Mouse (Mus musculus): ENCODE data around the gene Fundc1. TPM values are rescaled to one million over a fixed set of nuclear protein-coding genes. Genes with fewer than 3 reads are reported as not detected.
"Not testable (repeated sequence)": the region's sequence is repeated elsewhere in the genome, so short reads cannot be mapped to it uniquely, and the experiment has no call there.

Gene Fundc1
- 60.5 and 67.5 TPM in 2 replicates for polyA plus RNA-seq (2016; fragmentation: Nextera tagmentation; extraction: Ambion mirVana)

DNA sequence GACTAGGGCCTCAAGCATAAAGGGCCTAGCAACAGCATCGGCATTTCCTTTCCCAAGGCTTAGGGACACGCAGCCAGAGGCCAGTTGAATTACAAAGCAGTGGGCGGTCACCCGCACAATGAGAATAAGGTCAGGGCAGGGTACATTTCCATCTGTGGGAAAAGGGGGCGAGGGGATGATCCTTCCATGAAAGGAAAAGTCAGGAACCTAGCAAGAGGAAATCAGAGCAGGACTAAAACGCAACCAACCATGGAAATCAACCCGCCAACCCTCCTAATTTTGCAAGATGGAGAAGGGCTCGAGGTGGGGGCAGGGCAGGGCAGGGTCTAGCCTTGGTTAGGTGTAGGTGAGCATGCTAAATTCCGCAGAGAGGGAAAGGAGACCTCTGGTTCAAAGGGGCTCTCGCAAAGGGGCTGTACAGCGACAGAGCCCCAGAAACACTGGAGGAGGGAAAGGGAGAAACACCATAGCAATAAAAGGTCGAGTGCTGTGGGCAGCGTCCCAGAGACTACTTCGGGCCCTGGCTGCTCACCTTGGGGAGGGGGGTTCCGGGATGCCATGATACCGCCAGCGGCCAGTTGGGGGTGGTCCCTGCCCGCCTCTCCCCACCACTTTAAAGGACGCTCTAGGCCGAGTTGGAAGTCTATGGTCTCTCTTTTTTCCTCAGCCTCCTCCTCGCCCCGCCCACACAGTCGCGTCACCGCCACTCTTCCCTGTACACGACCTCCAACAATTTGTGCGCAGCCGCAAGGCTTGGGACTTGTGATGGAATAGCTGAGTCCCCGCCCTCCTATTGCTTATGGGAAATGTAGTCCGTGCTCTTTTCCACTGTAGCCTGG lies at the start of gene Fundc1:
Fundc1 (minus strand) TSS at position 705 of the 839 bp plus-strand sequence.
- 15% methylated on average over 30 of the region's 30 CpGs for WGBS

DNA sequence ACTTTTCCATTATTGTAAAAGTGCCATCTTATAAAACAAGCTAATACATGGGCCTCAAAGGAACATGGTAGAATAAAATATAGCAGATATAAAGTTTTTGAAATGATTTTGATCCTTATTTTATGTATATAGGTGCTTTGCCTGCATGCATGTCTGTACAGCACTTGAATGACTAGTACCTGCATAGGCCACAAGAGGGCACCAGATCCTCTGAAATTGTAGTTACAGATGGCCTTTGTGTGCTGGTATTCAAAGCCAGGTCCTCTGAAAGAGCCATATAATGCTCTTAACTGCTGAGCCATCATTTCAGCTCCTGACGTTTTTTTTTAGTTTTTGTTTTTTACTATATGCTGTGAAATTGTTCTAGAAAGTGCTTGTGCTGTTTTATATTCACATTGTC lies 39.1 kb upstream of the Fundc1 start:
- Histone ChIP-seq H3K36me3 (no peaks in the 10 kb centered on the region), H3K27me3 (no peaks in the 10 kb centered on the region), H3K4me1 (no peaks in the 10 kb centered on the region), H3K27ac (no peak overlapping the region), H3K4me3 (no peak overlapping the region), H3K9me3 (replicated peaks) (no peaks in the 10 kb centered on the region), H3K9ac (no peak overlapping the region), H3K4me2 (replicated peaks) (no peak overlapping the region)
- WGBS: 69% methylated on average over 1 of the region's 1 CpGs
- no peak for ATAC-seq (ENCODE audit: low FRiP score)

More for the DNA sequence above, at the start of gene Fundc1:
- no peaks in the 10 kb centered on the region for H3K4me1 ChIP-seq
- H3K4me3 ChIP-seq: peak within 1 kb of the TSS; percentile 43
- H3K36me3 ChIP-seq: no peaks in the 10 kb centered on the region
- H3K9me3 ChIP-seq (replicated peaks): no peaks in the 10 kb centered on the region
- H3K4me2 ChIP-seq (replicated peaks): peak within 1 kb of the TSS; percentile 51
- peak within 1 kb of the TSS; percentile 90 for H3K27ac ChIP-seq
- H3K9ac ChIP-seq: peak within 1 kb of the TSS; percentile 54
- ATAC-seq (ENCODE audit: low FRiP score): peak; percentile 98
- H3K27me3 ChIP-seq: no peaks in the 10 kb centered on the region

- H3K4me1 ChIP-seq: no peaks in the 10 kb centered on the region
- no peak overlapping the region for H3K27ac ChIP-seq
- no peaks in the 10 kb centered on the region for H3K36me3 ChIP-seq
- 90% methylated on average over 1 of the region's 1 CpGs for WGBS
- no peak for ATAC-seq (ENCODE audit: low FRiP score)
- H3K9ac ChIP-seq: no peak overlapping the region
- H3K4me2 ChIP-seq (replicated peaks): no peak overlapping the region
- no peaks in the 10 kb centered on the region for H3K9me3 ChIP-seq (replicated peaks)
- no peaks in the 10 kb centered on the region for H3K27me3 ChIP-seq
- no peak overlapping the region for H3K4me3 ChIP-seq
Observed at GRCm38 (mm10) chrX:17608763-17609162, 36.6 kb upstream of the Fundc1 start.

DNA sequence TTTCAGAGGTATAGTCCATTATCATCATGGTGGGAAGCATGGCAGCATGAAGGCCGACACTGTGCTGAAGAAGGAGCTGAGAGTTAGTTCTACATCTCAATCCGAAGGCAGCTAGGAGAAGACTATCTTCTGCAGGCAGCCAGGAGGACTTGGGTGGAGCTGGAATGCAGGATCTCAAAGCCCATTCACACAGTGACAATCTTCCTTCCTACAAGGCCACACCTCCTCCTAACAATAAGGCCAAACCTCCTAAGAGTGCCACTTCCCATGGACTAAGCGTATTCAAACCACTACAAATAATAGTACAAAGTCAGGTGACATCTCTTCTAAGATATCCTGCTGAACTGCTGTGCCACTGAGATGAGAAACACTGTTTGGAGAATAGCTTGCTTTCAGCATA lies 35.5 kb upstream of the Fundc1 start:
- H3K4me1 ChIP-seq: no peaks in the 10 kb centered on the region
- H3K27ac ChIP-seq: no peak overlapping the region
- 82% methylated on average over 3 of the region's 3 CpGs for WGBS
- no peak overlapping the region for H3K9ac ChIP-seq
- no peak overlapping the region for H3K4me3 ChIP-seq
- H3K36me3 ChIP-seq: no peaks in the 10 kb centered on the region
- ATAC-seq (ENCODE audit: low FRiP score): no peak
- no peaks in the 10 kb centered on the region for H3K27me3 ChIP-seq
- H3K9me3 ChIP-seq (replicated peaks): no peaks in the 10 kb centered on the region
- H3K4me2 ChIP-seq (replicated peaks): no peak overlapping the region

GRCm38 (mm10) chrX:17593331-17593730 lies 21.2 kb upstream of the Fundc1 start:
- no peak overlapping the region for H3K4me2 ChIP-seq (replicated peaks)
- H3K9me3 ChIP-seq (replicated peaks): no peaks in the 10 kb centered on the region
- no peak overlapping the region for H3K9ac ChIP-seq

GRCm38 (mm10) chrX:17590745-17591144 lies 18.6 kb upstream of the Fundc1 start:
- H3K36me3 ChIP-seq: no peaks in the 10 kb centered on the region
- H3K27ac ChIP-seq: no peak overlapping the region
- ATAC-seq (ENCODE audit: low FRiP score): no peak
- H3K4me2 ChIP-seq (replicated peaks): no peak overlapping the region
- H3K27me3 ChIP-seq: no peaks in the 10 kb centered on the region
- no peaks in the 10 kb centered on the region for H3K9me3 ChIP-seq (replicated peaks)
- no peak overlapping the region for H3K9ac ChIP-seq
- WGBS: 67% methylated on average over 1 of the region's 1 CpGs
- H3K4me3 ChIP-seq: no peak overlapping the region
- no peaks in the 10 kb centered on the region for H3K4me1 ChIP-seq

More at GRCm38 (mm10) chrX:17593331-17593730, 21.2 kb upstream of the Fundc1 start:
- H3K4me3 ChIP-seq: no peak overlapping the region
- H3K36me3 ChIP-seq: no peaks in the 10 kb centered on the region
- no peak for ATAC-seq (ENCODE audit: low FRiP score)
- H3K4me1 ChIP-seq: no peaks in the 10 kb centered on the region
- no peaks in the 10 kb centered on the region for H3K27me3 ChIP-seq
- no peak overlapping the region for H3K27ac ChIP-seq

- H3K9ac ChIP-seq: peak overlapping the region; percentile 54; the same call in 1 of the 2 replicates
- WGBS: 26% methylated on average over 10 of the region's 10 CpGs
Observed at GRCm38 (mm10) chrX:17571271-17571620, 879 bp downstream of the Fundc1 start.

DNA sequence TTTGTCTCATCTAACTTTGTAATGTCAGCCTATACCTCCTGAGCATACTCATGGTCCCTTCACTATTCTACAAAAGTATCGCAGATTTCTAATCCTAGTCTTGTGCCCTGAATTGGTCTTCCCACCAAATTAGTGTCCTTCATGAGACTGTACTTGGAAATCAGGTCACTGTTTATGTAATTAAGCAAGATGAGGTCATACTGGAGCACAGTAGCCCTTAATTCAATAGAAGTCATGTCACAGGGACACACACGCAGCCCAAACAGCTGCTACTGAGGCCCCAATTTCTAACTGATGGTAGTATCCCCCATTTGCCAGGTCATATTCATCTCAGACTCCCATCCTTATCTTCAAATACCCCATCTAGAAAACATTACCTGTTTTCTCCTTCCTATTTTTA lies 3.5 kb downstream of the Fundc1 start:
- Histone ChIP-seq H3K9ac (no peak overlapping the region), H3K36me3 (no peaks in the 10 kb centered on the region), H3K27ac (no peak overlapping the region), H3K4me2 (replicated peaks) (no peak overlapping the region), H3K4me3 (no peak overlapping the region), H3K27me3 (no peaks in the 10 kb centered on the region), H3K9me3 (replicated peaks) (no peaks in the 10 kb centered on the region), H3K4me1 (peaks cover 2% of the 10 kb centered on the region; the same call in 1 of the 2 replicates)
- ATAC-seq (ENCODE audit: low FRiP score): no peak
- 88% methylated on average over 2 of the region's 2 CpGs for WGBS

More at GRCm38 (mm10) chrX:17571271-17571620, 879 bp downstream of the Fundc1 start:
- no peaks in the 10 kb centered on the region for H3K4me1 ChIP-seq
- peak overlapping the region; percentile 90 for H3K27ac ChIP-seq
- no peaks in the 10 kb centered on the region for H3K9me3 ChIP-seq (replicated peaks)
- peak overlapping the region; percentile 51 for H3K4me2 ChIP-seq (replicated peaks)
- peak overlapping the region; percentile 43 for H3K4me3 ChIP-seq
- no peak for ATAC-seq (ENCODE audit: low FRiP score)
- H3K27me3 ChIP-seq: no peaks in the 10 kb centered on the region
- H3K36me3 ChIP-seq: no peaks in the 10 kb centered on the region

DNA sequence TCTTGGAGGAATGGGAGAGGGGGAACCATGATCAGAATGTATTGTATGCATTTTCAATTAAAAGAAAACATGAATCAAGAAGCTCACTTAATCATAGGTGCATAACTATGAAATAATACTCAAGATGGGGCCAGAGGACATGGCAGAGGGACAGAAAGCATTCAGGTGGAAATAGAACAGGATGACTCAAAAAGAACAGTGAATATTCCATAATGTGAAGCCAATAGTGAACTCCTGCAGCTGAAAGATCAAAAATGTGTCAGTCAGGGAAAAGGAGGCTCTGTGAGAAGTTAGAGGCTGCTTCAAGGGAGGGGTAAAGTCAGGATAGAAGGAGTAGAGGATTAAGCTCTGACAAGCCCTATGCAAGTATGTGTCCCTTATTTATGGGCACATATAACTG lies 6.4 kb downstream of the Fundc1 start:
- Histone ChIP-seq H3K9me3 (replicated peaks) (no peaks in the 10 kb centered on the region), H3K27ac (no peak overlapping the region), H3K4me1 (peaks cover 2% of the 10 kb centered on the region; the same call in 1 of the 2 replicates), H3K27me3 (no peaks in the 10 kb centered on the region), H3K4me3 (no peak overlapping the region), H3K4me2 (replicated peaks) (no peak overlapping the region), H3K9ac (no peak overlapping the region), H3K36me3 (no peaks in the 10 kb centered on the region)
- ATAC-seq (ENCODE audit: low FRiP score): no peak

DNA sequence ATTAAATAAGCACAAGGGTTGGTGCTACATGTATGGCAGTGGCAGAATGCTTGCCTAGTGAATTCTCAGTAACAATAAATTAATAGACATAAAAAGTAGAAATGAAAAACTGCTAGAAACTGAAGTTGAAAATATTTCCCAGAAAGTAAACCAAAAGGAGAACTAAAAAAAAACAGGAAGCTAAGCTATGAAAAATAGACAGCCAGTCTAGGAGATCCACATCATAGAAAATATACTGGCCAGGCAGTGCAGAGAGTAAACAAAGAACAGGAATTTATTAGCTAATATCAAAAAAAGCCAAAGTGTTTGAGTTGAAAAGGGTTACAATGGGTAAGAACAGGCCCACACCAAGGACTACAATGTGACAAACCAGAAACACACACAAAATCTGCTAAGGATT lies 7.4 kb downstream of the Fundc1 start:
- ATAC-seq (ENCODE audit: low FRiP score): no peak
- H3K4me1 ChIP-seq: peaks cover 2% of the 10 kb centered on the region; the same call in 1 of the 2 replicates
- no peak overlapping the region for H3K4me3 ChIP-seq
- no peak overlapping the region for H3K9ac ChIP-seq
- H3K4me2 ChIP-seq (replicated peaks): no peak overlapping the region
- no peaks in the 10 kb centered on the region for H3K9me3 ChIP-seq (replicated peaks)
- no peaks in the 10 kb centered on the region for H3K27me3 ChIP-seq
- no peak overlapping the region for H3K27ac ChIP-seq
- no peaks in the 10 kb centered on the region for H3K36me3 ChIP-seq

- Histone ChIP-seq H3K4me3 (no peak overlapping the region), H3K27ac (no peak overlapping the region), H3K4me2 (replicated peaks) (no peak overlapping the region), H3K27me3 (no peaks in the 10 kb centered on the region), H3K9me3 (replicated peaks) (no peaks in the 10 kb centered on the region), H3K36me3 (no peaks in the 10 kb centered on the region), H3K4me1 (no peaks in the 10 kb centered on the region), H3K9ac (no peak overlapping the region)
- no peak for ATAC-seq (ENCODE audit: low FRiP score)
- WGBS: 36% methylated on average over 4 of the region's 4 CpGs
Observed at GRCm38 (mm10) chrX:17558746-17559145, 13.4 kb downstream of the Fundc1 start.

DNA sequence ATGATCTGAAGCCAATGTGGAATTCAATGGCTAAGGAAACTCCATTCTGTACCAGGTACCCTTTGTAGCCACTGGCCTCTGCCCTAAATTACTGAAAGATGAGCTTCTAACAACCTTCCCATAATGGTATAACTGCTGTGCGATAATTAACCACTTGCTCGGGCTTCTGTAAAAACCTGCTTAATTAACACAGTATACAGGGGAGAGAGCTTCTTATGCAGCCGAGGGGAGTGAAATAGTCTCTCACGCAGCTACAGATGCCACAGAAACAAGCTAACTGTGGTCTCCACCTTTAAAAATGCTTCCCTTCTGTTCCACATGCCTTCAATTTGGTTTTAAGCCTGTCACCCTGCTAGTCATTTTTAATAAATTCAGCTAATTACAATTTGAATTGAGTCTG lies 17.6 kb downstream of the Fundc1 start:
- H3K4me1 ChIP-seq: no peaks in the 10 kb centered on the region
- H3K4me2 ChIP-seq (replicated peaks): no peak overlapping the region
- no peak overlapping the region for H3K9ac ChIP-seq
- no peak overlapping the region for H3K4me3 ChIP-seq
- no peak for ATAC-seq (ENCODE audit: low FRiP score)
- H3K9me3 ChIP-seq (replicated peaks): no peaks in the 10 kb centered on the region
- no peaks in the 10 kb centered on the region for H3K36me3 ChIP-seq
- H3K27ac ChIP-seq: no peak overlapping the region
- WGBS: 73% methylated on average over 4 of the region's 4 CpGs
- no peaks in the 10 kb centered on the region for H3K27me3 ChIP-seq

DNA sequence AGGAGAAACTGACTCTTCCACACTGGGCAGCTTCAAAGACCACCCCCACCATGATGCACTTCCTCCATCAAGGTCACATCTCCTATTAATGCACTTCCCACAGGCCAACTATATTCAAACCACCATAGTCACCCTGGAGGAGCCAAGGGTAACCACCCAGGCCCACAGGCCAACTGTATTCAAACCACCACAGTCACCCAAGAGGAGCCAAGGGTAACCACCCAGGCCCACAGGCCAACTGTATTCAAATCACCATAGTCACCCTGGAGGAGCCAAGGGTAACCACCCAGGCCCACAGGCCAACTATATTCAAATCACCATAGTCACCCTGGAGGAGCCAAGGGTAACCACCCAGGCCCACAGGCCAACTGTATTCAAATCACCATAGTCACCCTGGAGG lies 20.5 kb downstream of the Fundc1 start:
- H3K9me3 ChIP-seq (replicated peaks); H3K4me2 ChIP-seq (replicated peaks); H3K27ac ChIP-seq; ATAC-seq (ENCODE audit: low FRiP score); H3K4me1 ChIP-seq; H3K4me3 ChIP-seq; H3K9ac ChIP-seq; H3K36me3 ChIP-seq; H3K27me3 ChIP-seq: not testable (repeated sequence)
